Mouse (Mus musculus): Measurements from ENCODE around the gene Skint9. TPM values are rescaled to one million over a fixed set of nuclear protein-coding genes. Genes with fewer than 3 reads are reported as not detected.
"Not testable (repeated sequence)": the region's sequence is repeated elsewhere in the genome, so short reads cannot be mapped to it uniquely, and the experiment has no call there.

The Skint9 gene
- not detected in 2 replicates for polyA plus RNA-seq (2012; ENCODE audit: insufficient read depth, low replicate concordance)

- H3K36me3 ChIP-seq (replicated peaks; ENCODE audit: low read length): no peaks in the 10 kb centered on the region
- TF ChIP-seq GATA1 (IDR thresholded peaks at IDR 0.05; ENCODE audit: borderline replicate concordance, low read length) (no peak), FLI1 (IDR thresholded peaks at IDR 0.05; ENCODE audit: low read length) (no peak)
- H3K27me3 ChIP-seq (replicated peaks): no peaks in the 10 kb centered on the region
- H3K4me3 ChIP-seq (replicated peaks): no peak within 1 kb of the TSS
- H3K9me3 ChIP-seq: no peaks in the 10 kb centered on the region
- H3K4me1 ChIP-seq: no peaks in the 10 kb centered on the region
Observed at GRCm38 (mm10) chr4:112433885-112434284, at the start of gene Skint9. TSS of gene Skint9 (minus strand) at chr4:112433985.

- H3K9me3 ChIP-seq: no peaks in the 10 kb centered on the region
- TF ChIP-seq FLI1 (IDR thresholded peaks at IDR 0.05; ENCODE audit: low read length): no peak
- TF ChIP-seq GATA1 (IDR thresholded peaks at IDR 0.05; ENCODE audit: borderline replicate concordance, low read length): no peak
- no peaks in the 10 kb centered on the region for H3K4me1 ChIP-seq
Observed at GRCm38 (mm10) chr4:112432685-112433084, 1.1 kb downstream of the Skint9 start.

GRCm38 (mm10) chr4:112432223-112432622 lies 1.6 kb downstream of the Skint9 start:
- H3K27me3 ChIP-seq (replicated peaks): no peaks in the 10 kb centered on the region
- no peak overlapping the region for H3K4me3 ChIP-seq (replicated peaks)
- no peak for TF ChIP-seq FLI1 (IDR thresholded peaks at IDR 0.05; ENCODE audit: low read length)
- TF ChIP-seq GATA1 (IDR thresholded peaks at IDR 0.05; ENCODE audit: borderline replicate concordance, low read length): no peak
- H3K36me3 ChIP-seq (replicated peaks; ENCODE audit: low read length): no peaks in the 10 kb centered on the region
- H3K9me3 ChIP-seq: no peaks in the 10 kb centered on the region
- H3K4me1 ChIP-seq: no peaks in the 10 kb centered on the region

More at GRCm38 (mm10) chr4:112432685-112433084, 1.1 kb downstream of the Skint9 start:
- Histone ChIP-seq H3K4me3 (replicated peaks) (no peak overlapping the region), H3K27me3 (replicated peaks) (no peaks in the 10 kb centered on the region), H3K36me3 (replicated peaks; ENCODE audit: low read length) (no peaks in the 10 kb centered on the region)

- H3K4me3 ChIP-seq (replicated peaks); H3K27me3 ChIP-seq (replicated peaks); H3K9me3 ChIP-seq; H3K4me1 ChIP-seq; H3K36me3 ChIP-seq (replicated peaks; ENCODE audit: low read length): not testable (repeated sequence)
Observed at GRCm38 (mm10) chr4:112349111-112349510, 84.7 kb downstream of the Skint9 start.

Other genes starting within 250 kb of the Skint9 start
- not detected in 2 replicates for gene Skint3, start 201.7 kb downstream of the Skint9 start, polyA plus RNA-seq (2012; ENCODE audit: insufficient read depth, low replicate concordance)
- gene Skint2, start 123.2 kb upstream of the Skint9 start, polyA plus RNA-seq (2012; ENCODE audit: insufficient read depth, low replicate concordance): not detected in 2 replicates

Measured in megakaryocyte, embryonic 14.5 days (primary cell).